Mouse (Mus musculus): ENCODE measurements at regions not wholly inside any gene's neighbourhood (a gene's known extent, or its start where the extent isn't known, plus 50 kb on each side); places are given as distances from the start of the nearest gene placed in this dataset.
"Not testable (repeated sequence)": the region's sequence is repeated elsewhere in the genome, so short reads cannot be mapped to it uniquely, and the experiment has no call there.

- DNase-seq (ENCODE audit: extremely low spot score, low read depth, low spot score) = peak; percentile 57
Observed at GRCm38 (mm10) chr3:138609749-138610148, 83.8 kb downstream of the Eif4e start.

GRCm38 (mm10) chr3:138612884-138613653 is 87.1 kb downstream of the Eif4e start:
- no peak for DNase-seq (ENCODE audit: extremely low spot score, low read depth, low spot score)

- DNase-seq (ENCODE audit: extremely low spot score, low read depth, low spot score) = no peak
Observed at GRCm38 (mm10) chr3:138613680-138614079, 87.7 kb downstream of the Eif4e start.

- no peak for DNase-seq (ENCODE audit: extremely low spot score, low read depth, low spot score)
Observed at GRCm38 (mm10) chr3:138614899-138615298, 88.9 kb downstream of the Eif4e start.

- DNase-seq (ENCODE audit: extremely low spot score, low read depth, low spot score) = no peak
Observed at GRCm38 (mm10) chr3:138620263-138620662, 94.3 kb downstream of the Eif4e start.

- DNase-seq (ENCODE audit: extremely low spot score, low read depth, low spot score) = no peak
Observed at GRCm38 (mm10) chr3:138624128-138624527, 98.1 kb downstream of the Eif4e start.

GRCm38 (mm10) chr3:138626230-138626629 is 100.3 kb downstream of the Eif4e start:
- no peak for DNase-seq (ENCODE audit: extremely low spot score, low read depth, low spot score)

- DNase-seq (ENCODE audit: extremely low spot score, low read depth, low spot score) = no peak
Observed at GRCm38 (mm10) chr3:138630231-138630630, 104.3 kb downstream of the Eif4e start.

- no peak for DNase-seq (ENCODE audit: extremely low spot score, low read depth, low spot score)
Observed at GRCm38 (mm10) chr3:138632086-138632485, 106.1 kb downstream of the Eif4e start.

GRCm38 (mm10) chr3:138642026-138642425 is 100.0 kb upstream of the Tspan5 start:
- no peak for DNase-seq (ENCODE audit: extremely low spot score, low read depth, low spot score)

GRCm38 (mm10) chr3:138643951-138644285 is 98.1 kb upstream of the Tspan5 start:
- DNase-seq (ENCODE audit: extremely low spot score, low read depth, low spot score) = no peak

GRCm38 (mm10) chr3:138644286-138644951 is 97.6 kb upstream of the Tspan5 start:
- DNase-seq (ENCODE audit: extremely low spot score, low read depth, low spot score) = no peak

GRCm38 (mm10) chr3:138645320-138645719 is 96.7 kb upstream of the Tspan5 start:
- no peak for DNase-seq (ENCODE audit: extremely low spot score, low read depth, low spot score)

- no peak for DNase-seq (ENCODE audit: extremely low spot score, low read depth, low spot score)
Observed at GRCm38 (mm10) chr3:138649699-138650098, 92.3 kb upstream of the Tspan5 start.

- DNase-seq (ENCODE audit: extremely low spot score, low read depth, low spot score) = not testable (repeated sequence)
Observed at GRCm38 (mm10) chr3:138650671-138651070, 91.3 kb upstream of the Tspan5 start.

GRCm38 (mm10) chr3:138651361-138652205 is 90.4 kb upstream of the Tspan5 start:
- DNase-seq (ENCODE audit: extremely low spot score, low read depth, low spot score) = no peak

- DNase-seq (ENCODE audit: extremely low spot score, low read depth, low spot score) = no peak
Observed at GRCm38 (mm10) chr3:138652206-138652605, 89.8 kb upstream of the Tspan5 start.

- DNase-seq (ENCODE audit: extremely low spot score, low read depth, low spot score) = no peak
Observed at GRCm38 (mm10) chr3:138652685-138653084, 89.3 kb upstream of the Tspan5 start.

GRCm38 (mm10) chr3:138653549-138654246 is 88.3 kb upstream of the Tspan5 start:
- DNase-seq (ENCODE audit: extremely low spot score, low read depth, low spot score) = no peak

GRCm38 (mm10) chr3:138654610-138655371 is 87.2 kb upstream of the Tspan5 start:
- DNase-seq (ENCODE audit: extremely low spot score, low read depth, low spot score) = no peak

All from hindlimb bud, embryonic 11.5 days (tissue).